In the genomic region with DNA sequence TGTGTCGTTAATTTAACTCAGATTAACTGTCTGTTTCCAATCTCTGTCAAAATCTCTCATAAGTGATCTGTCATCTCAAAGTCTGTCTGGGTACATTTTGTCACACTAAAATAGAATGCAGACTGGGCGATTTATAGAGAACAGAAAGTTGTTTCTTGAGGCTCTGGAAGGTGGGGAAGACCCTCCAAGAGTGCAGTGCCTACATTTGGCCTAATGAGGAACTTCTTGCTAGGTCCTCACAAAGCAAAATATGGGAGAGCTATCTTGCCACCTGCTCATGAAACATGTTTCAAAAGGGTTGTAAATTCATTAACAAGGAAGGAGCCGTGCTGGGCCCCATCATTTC, we compare ENCODE assay signal across 23 mouse cellular contexts.
DNase-seq lines count a peak whose midpoint lies in the region; ATAC-seq lines count a peak whose summit lies in the region.
"Had no signal": no experiment of that assay in that cellular context is flagged by ENCODE, and none has a peak within 500 bp of the region (broad histone marks: within the 10 kb centered on the region; RNA-seq: fewer than 3 reads in every experiment).

No protein-coding gene starts in this region.

- H3K4me1 ChIP-seq in heart, embryonic 13.5 days: peaks cover 57% of the 10 kb centered on the region
- H3K4me1 ChIP-seq in limb, embryonic 11.5 days (ENCODE audit: control insufficient read depth, insufficient read depth, low read length): peaks cover 5% of the 10 kb centered on the region
- peaks cover 26% of the 10 kb centered on the region for H3K4me1 ChIP-seq in limb, embryonic 10.5 days
- H3K4me1 ChIP-seq in intestine, embryonic 15.5 days (replicated peaks): peaks cover 13% of the 10 kb centered on the region
- peaks cover 15% of the 10 kb centered on the region; the same call in 1 of the 2 replicates for H3K4me1 ChIP-seq in stomach, embryonic 15.5 days

- ATAC-seq in heart, embryonic 13.5 days (ENCODE audit: extremely low read depth, insufficient number of reproducible peaks, low FRiP score, low TSS enrichment): no peak
- ATAC-seq in limb, embryonic 11.5 days (ENCODE audit: insufficient number of reproducible peaks, low FRiP score, low TSS enrichment, low read depth): no peak
- ATAC-seq in intestine, embryonic 15.5 days: no peak
- ATAC-seq in stomach, embryonic 15.5 days (ENCODE audit: insufficient read depth, low FRiP score, low read depth): no peak
- ATAC-seq: forebrain, embryonic 16.5 days; midbrain, embryonic 16.5 days had no signal

- H3K4me2 ChIP-seq in heart, embryonic 13.5 days: no peak overlapping the region
- H3K4me2 ChIP-seq in limb, embryonic 11.5 days (ENCODE audit: low read depth, severe bottlenecking): no peak overlapping the region
- no peak overlapping the region for H3K4me2 ChIP-seq in intestine, embryonic 15.5 days (replicated peaks)
- H3K4me2 ChIP-seq in stomach, embryonic 15.5 days: no peak overlapping the region
- H3K4me2 ChIP-seq: limb, embryonic 15.5 days had no signal

- peak overlapping the region; percentile 70; the same call in 1 of the 2 replicates for H3K27ac ChIP-seq in heart, embryonic 13.5 days (replicated peaks)
- no peak overlapping the region for H3K27ac ChIP-seq in limb, embryonic 11.5 days (replicated peaks; ENCODE audit: low read depth, low read length)
- no peak overlapping the region for H3K27ac ChIP-seq in limb, embryonic 10.5 days
- H3K27ac ChIP-seq in intestine, embryonic 15.5 days: peak overlapping the region; percentile 62; the same call in 1 of the 2 replicates
- peak overlapping the region; percentile 80; the same call in 1 of the 2 replicates for H3K27ac ChIP-seq in stomach, embryonic 15.5 days
- H3K27ac ChIP-seq: limb, embryonic 15.5 days; liver, embryonic 14.5 days; neural tube, embryonic 13.5 days had no signal

- 61% methylated on average over 3 of the region's 3 CpGs for WGBS in heart, embryonic 13.5 days
- WGBS in limb, embryonic 11.5 days: 55% methylated on average over 3 of the region's 3 CpGs
- WGBS in limb, embryonic 10.5 days: 66% methylated on average over 3 of the region's 3 CpGs
- WGBS in intestine, embryonic 15.5 days: 61% methylated on average over 3 of the region's 3 CpGs
- WGBS in stomach, embryonic 15.5 days: 63% methylated on average over 3 of the region's 3 CpGs

- H3K9me3 ChIP-seq in heart, embryonic 13.5 days: no peaks in the 10 kb centered on the region
- no peaks in the 10 kb centered on the region for H3K9me3 ChIP-seq in limb, embryonic 11.5 days (ENCODE audit: control insufficient read depth, low read length)
- no peaks in the 10 kb centered on the region for H3K9me3 ChIP-seq in limb, embryonic 10.5 days (replicated peaks)
- H3K9me3 ChIP-seq in intestine, embryonic 15.5 days: no peaks in the 10 kb centered on the region
- H3K9me3 ChIP-seq in stomach, embryonic 15.5 days: no peaks in the 10 kb centered on the region
- H3K9me3 ChIP-seq: limb, embryonic 15.5 days; neural tube, embryonic 13.5 days had no signal

- DNase-seq in heart, postnatal 36 days: no peak
- DNase-seq in limb, embryonic 11.5 days (ENCODE audit: low spot score): peak; percentile 32
- DNase-seq in limb, embryonic 10.5 days (ENCODE audit: low spot score): no peak
- no peak for DNase-seq in adrenal gland, postnatal 25 days
- DNase-seq in layer of hippocampus, adult 18-20 months (ENCODE audit: low spot score in 2 of 2): no peak
- DNase-seq: adrenal gland, adult 2 months; B cell, adult 2 months; cerebellum, adult 18-20 months; cerebellum, postnatal 25 days; kidney, adult 8-10 months; lung, postnatal 4 days; right cerebral cortex, postnatal 25 days; spleen, adult 18-20 months; thymus, adult 2 months had no signal

- intact Hi-C loops in heart, postnatal 36 days (cut with DNase I): no loop called here

- no peak overlapping the region for H3K4me3 ChIP-seq in heart, embryonic 13.5 days
- H3K4me3 ChIP-seq in limb, embryonic 11.5 days (ENCODE audit: low read depth, low read length): no peak overlapping the region
- H3K4me3 ChIP-seq in limb, embryonic 10.5 days: no peak overlapping the region
- H3K4me3 ChIP-seq in intestine, embryonic 15.5 days (replicated peaks): no peak overlapping the region
- no peak overlapping the region for H3K4me3 ChIP-seq in stomach, embryonic 15.5 days (replicated peaks)
- H3K4me3 ChIP-seq: limb, embryonic 15.5 days; myocyte; neural tube, embryonic 13.5 days had no signal

- H3K9ac ChIP-seq in heart, embryonic 13.5 days: 0 out of 2 replicates have a peak overlapping the region, but pooled peaks have one; percentile 41
- H3K9ac ChIP-seq in limb, embryonic 11.5 days (ENCODE audit: low read length): no peak overlapping the region
- no peak overlapping the region for H3K9ac ChIP-seq in intestine, embryonic 15.5 days
- H3K9ac ChIP-seq in stomach, embryonic 15.5 days: no peak overlapping the region
- H3K9ac ChIP-seq: limb, embryonic 15.5 days; liver, embryonic 14.5 days; neural tube, embryonic 13.5 days had no signal

- no peaks in the 10 kb centered on the region for H3K27me3 ChIP-seq in heart, embryonic 13.5 days (replicated peaks)
- H3K27me3 ChIP-seq in limb, embryonic 11.5 days (ENCODE audit: control insufficient read depth, insufficient read depth, low read length): no peaks in the 10 kb centered on the region
- no peaks in the 10 kb centered on the region for H3K27me3 ChIP-seq in limb, embryonic 10.5 days (ENCODE audit: low read depth, poor library complexity, severe bottlenecking)
- no peaks in the 10 kb centered on the region for H3K27me3 ChIP-seq in intestine, embryonic 15.5 days (replicated peaks)
- no peaks in the 10 kb centered on the region for H3K27me3 ChIP-seq in stomach, embryonic 15.5 days (replicated peaks)
- H3K27me3 ChIP-seq: limb, embryonic 15.5 days; neural tube, embryonic 13.5 days had no signal

- no peaks in the 10 kb centered on the region for H3K36me3 ChIP-seq in heart, embryonic 13.5 days
- H3K36me3 ChIP-seq in limb, embryonic 11.5 days (ENCODE audit: control insufficient read depth, insufficient read depth, low read length): no peaks in the 10 kb centered on the region
- no peaks in the 10 kb centered on the region for H3K36me3 ChIP-seq in limb, embryonic 10.5 days
- no peaks in the 10 kb centered on the region for H3K36me3 ChIP-seq in intestine, embryonic 15.5 days
- no peaks in the 10 kb centered on the region for H3K36me3 ChIP-seq in stomach, embryonic 15.5 days
- H3K36me3 ChIP-seq: limb, embryonic 15.5 days; neural tube, embryonic 13.5 days had no signal

Comparison
In these comparisons a context has a peak if more than half of its experiments do, and no peak if none do; other contexts are left out.
1. H3K27ac ChIP-seq: peak in heart, embryonic 13.5 days (single experiment), intestine, embryonic 15.5 days (single experiment) and stomach, embryonic 15.5 days (single experiment); none in limb, embryonic 11.5 days (single experiment) and limb, embryonic 10.5 days (single experiment).